Mouse (Mus musculus) forebrain, embryonic 13.5 days (tissue): ENCODE results near the gene Lnpep. TPM values are rescaled to one million over a fixed set of nuclear protein-coding genes. Genes with fewer than 3 reads are reported as not detected.

Experiments used
- polyA plus RNA-seq: library from polyadenylated mRNA; unstranded; fragments of >200 nt; fragmentation: Nextera tagmentation; extraction: Ambion mirVana; gene quantifications from 2 replicates; pipeline ENCODE4 v1.2.1, GENCODE M21; 2015

Gene Lnpep
- polyA plus RNA-seq, 1 experiment from 2014 or later, result 9.2 TPM

Other genes starting within 250 kb of the Lnpep start
- 57.7 and 59.1 TPM in 2 replicates for gene Lix1, start 222.4 kb downstream of the Lnpep start, polyA plus RNA-seq
- not detected in 2 replicates for gene Vmn2r90, start 78.7 kb upstream of the Lnpep start, polyA plus RNA-seq
- gene Spaca6, start 202.1 kb upstream of the Lnpep start, polyA plus RNA-seq, result 34.7 and 36.9 TPM in 2 replicates
- gene Has1, start 230.2 kb upstream of the Lnpep start, polyA plus RNA-seq, result 0.65 and 0.77 TPM in 2 replicates